Mouse (Mus musculus) embryonic facial prominence, embryonic 15.5 days (tissue): Measurements from ENCODE around the gene Map2k6. TPM values are rescaled to one million over a fixed set of nuclear protein-coding genes. Genes with fewer than 3 reads are reported as not detected.
"Not testable (repeated sequence)": the region's sequence is repeated elsewhere in the genome, so short reads cannot be mapped to it uniquely, and the experiment has no call there.

ENCODE experiments used
- ATAC-seq: fragments of 200-750 bp; cut with Nextera tagmentation; 2 replicates; pipeline ENCODE4 v1.8.0; 2017; ENCODE audit warnings: low read depth, moderate TSS enrichment; ENCODE audit not compliant: insufficient number of reproducible peaks, low FRiP score, low TSS enrichment
- H3K27ac ChIP-seq: fragments of 300-500 bp; sonication (generic); replicated peaks from 2 replicates; pipeline ENCODE4 v1.5.1; 2015; ENCODE audit warnings: mild to moderate bottlenecking, inconsistent platforms
- H3K27me3 ChIP-seq: fragments of 300-500 bp; sonication (generic); 2 replicates; pipeline ENCODE4 v1.6.1; 2015; ENCODE audit warnings: inconsistent platforms
- H3K36me3 ChIP-seq: fragments of 300-500 bp; sonication (generic); 2 replicates; pipeline ENCODE4 v1.6.1; 2015; ENCODE audit warnings: mild to moderate bottlenecking, inconsistent platforms
- H3K4me1 ChIP-seq: fragments of 300-500 bp; sonication (generic); 2 replicates; pipeline ENCODE4 v1.6.1; 2015; ENCODE audit warnings: inconsistent platforms
- H3K4me2 ChIP-seq: fragments of 300-500 bp; sonication (generic); replicated peaks from 2 replicates; pipeline ENCODE4 v1.6.1; 2015; ENCODE audit warnings: mild to moderate bottlenecking, inconsistent platforms
- H3K4me3 ChIP-seq: fragments of 300-500 bp; sonication (generic); replicated peaks from 2 replicates; pipeline ENCODE4 v1.5.1; 2015; ENCODE audit warnings: mild to moderate bottlenecking, inconsistent platforms
- H3K9ac ChIP-seq: fragments of 300-500 bp; sonication (generic); 2 replicates; pipeline ENCODE4 v1.6.1; 2015; ENCODE audit warnings: inconsistent platforms
- H3K9me3 ChIP-seq: fragments of 300-500 bp; sonication (generic); replicated peaks from 2 replicates; pipeline ENCODE4 v1.6.1; 2016; ENCODE audit warnings: inconsistent platforms
- WGBS: fragments of 180-500 bp; shearing (Covaris S2); methylation state at CpG from one replicate; pipeline ENCODE4 v1.1.7; 2015; 5-methylcytosine and 5-hydroxymethylcytosine counted together
- polyA plus RNA-seq: library from polyadenylated mRNA; unstranded; fragments of >200 nt; fragmentation: Nextera tagmentation; extraction: Ambion mirVana; gene quantifications from 2 replicates; pipeline ENCODE4 v1.2.1, GENCODE M21; 2015

The Map2k6 gene
- polyA plus RNA-seq: 18.0 and 19.4 TPM in 2 replicates

- 7% methylated on average over 20 of the region's 20 CpGs for WGBS
- Histone ChIP-seq H3K9me3 (no peaks in the 10 kb centered on the region), H3K27ac (peak within 1 kb of the TSS; percentile 55), H3K4me3 (peak within 1 kb of the TSS; percentile 59), H3K4me2 (peak within 1 kb of the TSS; percentile 58), H3K4me1 (peaks cover 28% of the 10 kb centered on the region), H3K9ac (peak within 1 kb of the TSS; percentile 37), H3K27me3 (no peaks in the 10 kb centered on the region), H3K36me3 (no peaks in the 10 kb centered on the region)
- ATAC-seq: peak; percentile 91
Measured at GRCm38 (mm10) chr11:110398553-110399239, at the start of gene Map2k6. Map2k6 (plus strand) TSS chr11:110399122.

DNA sequence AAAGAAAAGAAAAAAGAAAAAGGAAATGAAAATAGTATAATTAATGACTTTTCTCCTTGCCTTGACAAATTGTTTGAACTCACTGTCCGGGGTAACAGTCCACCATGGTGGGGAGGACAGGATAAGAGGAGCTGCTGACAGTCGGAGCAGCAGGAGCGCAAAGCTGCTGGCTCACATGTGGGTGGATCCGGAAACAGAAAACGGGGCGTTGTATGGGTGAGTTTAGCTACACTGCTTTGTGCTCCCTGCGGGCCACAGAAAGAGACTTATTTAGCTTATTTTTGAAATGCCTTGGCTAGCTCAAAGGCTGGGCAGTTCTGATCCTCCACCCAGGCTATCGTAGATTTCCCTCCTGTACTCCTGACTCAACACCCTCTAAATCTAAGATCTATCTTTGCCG, 44.7 kb upstream of the Map2k6 start:
- Histone ChIP-seq H3K9ac (no peak overlapping the region), H3K4me3 (no peak overlapping the region), H3K27me3 (no peaks in the 10 kb centered on the region), H3K27ac (no peak overlapping the region), H3K4me2 (no peak overlapping the region), H3K4me1 (no peaks in the 10 kb centered on the region), H3K9me3 (no peaks in the 10 kb centered on the region), H3K36me3 (no peaks in the 10 kb centered on the region)
- WGBS: 84% methylated on average over 9 of the region's 9 CpGs
- ATAC-seq: no peak

- H3K4me2 ChIP-seq, H3K9me3 ChIP-seq, H3K36me3 ChIP-seq, H3K4me1 ChIP-seq, ATAC-seq, H3K9ac ChIP-seq, H3K27ac ChIP-seq, H3K27me3 ChIP-seq, H3K4me3 ChIP-seq: not testable (repeated sequence)
- WGBS: 82% methylated on average over 9 of the region's 9 CpGs
Measured at GRCm38 (mm10) chr11:110355131-110355530, 43.8 kb upstream of the Map2k6 start.

DNA sequence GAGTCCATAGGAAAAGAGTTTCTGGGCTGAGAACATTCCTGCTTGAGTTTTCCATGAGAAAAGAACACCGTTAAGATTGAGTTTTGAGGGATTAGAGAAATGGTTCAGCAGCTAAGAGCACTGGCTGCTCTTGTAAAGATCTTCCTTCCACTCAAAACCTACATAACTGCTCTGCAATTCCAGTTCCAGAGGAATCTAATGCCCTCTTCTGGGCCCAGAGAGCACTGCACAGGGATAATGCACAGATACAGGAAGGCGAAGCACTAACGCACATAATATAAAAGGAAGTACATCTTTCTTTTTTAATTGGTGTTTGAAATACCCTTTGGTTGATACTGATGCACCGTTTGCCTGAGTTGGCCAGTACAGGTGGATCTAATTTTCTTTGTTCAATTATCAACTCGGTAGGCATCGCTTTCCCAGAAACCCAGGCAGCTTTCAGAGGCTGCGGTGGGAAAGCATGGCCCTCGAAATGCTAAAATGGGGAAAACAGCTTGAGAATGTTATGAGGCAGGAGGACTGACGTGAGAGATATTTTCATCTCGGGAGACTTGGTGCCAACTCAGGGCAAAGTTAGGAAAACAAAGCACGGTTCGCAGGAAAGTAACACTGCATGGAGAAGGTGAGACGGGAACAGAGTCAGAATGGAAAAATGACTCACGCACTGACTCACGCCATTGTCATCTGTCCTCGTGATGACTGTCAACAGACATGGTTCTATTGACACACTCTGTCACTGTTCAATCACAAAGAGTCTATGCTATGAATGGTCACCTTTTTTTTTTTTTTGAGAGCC, 41.0 kb upstream of the Map2k6 start:
- Histone ChIP-seq H3K36me3 (no peaks in the 10 kb centered on the region), H3K4me3 (no peak overlapping the region), H3K27ac (no peak overlapping the region), H3K4me2 (no peak overlapping the region), H3K27me3 (no peaks in the 10 kb centered on the region), H3K4me1 (no peaks in the 10 kb centered on the region), H3K9me3 (no peaks in the 10 kb centered on the region), H3K9ac (no peak overlapping the region)
- 61% methylated on average over 16 of the region's 16 CpGs for WGBS
- ATAC-seq: no peak

DNA sequence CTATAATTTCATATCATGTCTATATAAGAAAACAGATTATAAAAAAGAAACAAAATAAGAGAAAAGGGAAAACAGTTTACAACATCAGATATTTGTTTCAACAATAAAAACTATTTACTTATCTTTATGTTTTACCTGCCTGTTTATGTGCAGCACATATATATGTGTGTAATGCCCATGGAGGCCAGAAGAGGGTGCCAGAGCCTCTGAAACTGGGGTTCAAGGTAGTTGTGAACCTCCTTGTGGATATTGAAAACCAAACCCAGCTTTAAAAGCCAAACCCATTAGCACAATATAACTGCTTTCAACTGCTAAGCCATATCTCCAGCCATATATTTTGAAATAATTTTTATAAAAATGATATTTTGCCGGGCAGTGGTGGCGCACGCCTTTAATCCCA, 33.9 kb upstream of the Map2k6 start:
- ATAC-seq: no peak
- 77% methylated on average over 3 of the region's 3 CpGs for WGBS
- Histone ChIP-seq H3K27me3 (no peaks in the 10 kb centered on the region), H3K9me3 (no peaks in the 10 kb centered on the region), H3K4me2 (no peak overlapping the region), H3K4me3 (no peak overlapping the region), H3K27ac (no peak overlapping the region), H3K9ac (no peak overlapping the region), H3K36me3 (no peaks in the 10 kb centered on the region), H3K4me1 (no peaks in the 10 kb centered on the region)

DNA sequence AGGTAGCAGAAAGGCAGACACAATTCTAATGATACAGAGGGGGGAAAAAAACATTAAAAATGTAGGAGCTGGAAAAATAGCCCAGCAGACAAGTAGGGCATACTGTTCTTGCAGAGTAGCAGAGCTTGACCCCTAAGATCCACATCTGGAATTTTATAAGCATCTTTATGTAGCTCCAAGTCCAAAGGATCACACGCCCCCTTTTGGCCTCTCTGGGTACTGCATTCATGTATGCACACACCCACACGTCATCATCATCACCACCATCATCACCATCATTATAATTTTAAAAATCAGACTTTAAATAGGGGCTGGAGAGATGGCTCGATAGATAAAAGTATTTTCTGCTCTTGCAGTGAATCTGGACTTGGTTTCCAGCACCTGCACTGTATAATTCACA, 32.0 kb upstream of the Map2k6 start:
- Histone ChIP-seq H3K4me3 (no peak overlapping the region), H3K4me1 (no peaks in the 10 kb centered on the region), H3K9me3 (no peaks in the 10 kb centered on the region), H3K27me3 (no peaks in the 10 kb centered on the region), H3K4me2 (no peak overlapping the region), H3K27ac (no peak overlapping the region), H3K9ac (no peak overlapping the region), H3K36me3 (no peaks in the 10 kb centered on the region)
- no peak for ATAC-seq
- 76% methylated on average over 3 of the region's 3 CpGs for WGBS

DNA sequence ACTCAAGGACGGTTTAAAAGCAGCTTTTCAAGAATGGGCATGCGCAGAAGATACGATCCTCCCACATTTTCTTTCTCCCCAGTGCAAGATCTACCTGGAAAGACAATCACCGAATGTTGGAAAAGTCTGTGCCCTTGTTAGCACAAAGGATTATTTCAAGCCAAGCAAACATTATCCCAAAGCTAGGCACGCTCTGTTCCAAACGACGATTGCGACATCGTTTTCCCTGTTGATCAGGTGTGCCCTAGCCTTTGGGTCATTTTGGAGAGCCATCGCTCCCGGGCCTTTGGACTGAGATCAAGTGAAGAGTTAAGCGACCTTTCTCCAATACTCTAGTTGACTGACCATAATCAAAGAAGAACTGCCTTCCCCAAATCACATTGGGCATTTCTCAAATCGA, 31.3 kb upstream of the Map2k6 start:
- no peak overlapping the region for H3K27ac ChIP-seq
- no peak overlapping the region for H3K4me3 ChIP-seq
- H3K9ac ChIP-seq: no peak overlapping the region
- 82% methylated on average over 13 of the region's 13 CpGs for WGBS
- H3K27me3 ChIP-seq: no peaks in the 10 kb centered on the region
- no peaks in the 10 kb centered on the region for H3K9me3 ChIP-seq
- no peak for ATAC-seq
- H3K4me1 ChIP-seq: no peaks in the 10 kb centered on the region
- no peak overlapping the region for H3K4me2 ChIP-seq
- H3K36me3 ChIP-seq: no peaks in the 10 kb centered on the region

DNA sequence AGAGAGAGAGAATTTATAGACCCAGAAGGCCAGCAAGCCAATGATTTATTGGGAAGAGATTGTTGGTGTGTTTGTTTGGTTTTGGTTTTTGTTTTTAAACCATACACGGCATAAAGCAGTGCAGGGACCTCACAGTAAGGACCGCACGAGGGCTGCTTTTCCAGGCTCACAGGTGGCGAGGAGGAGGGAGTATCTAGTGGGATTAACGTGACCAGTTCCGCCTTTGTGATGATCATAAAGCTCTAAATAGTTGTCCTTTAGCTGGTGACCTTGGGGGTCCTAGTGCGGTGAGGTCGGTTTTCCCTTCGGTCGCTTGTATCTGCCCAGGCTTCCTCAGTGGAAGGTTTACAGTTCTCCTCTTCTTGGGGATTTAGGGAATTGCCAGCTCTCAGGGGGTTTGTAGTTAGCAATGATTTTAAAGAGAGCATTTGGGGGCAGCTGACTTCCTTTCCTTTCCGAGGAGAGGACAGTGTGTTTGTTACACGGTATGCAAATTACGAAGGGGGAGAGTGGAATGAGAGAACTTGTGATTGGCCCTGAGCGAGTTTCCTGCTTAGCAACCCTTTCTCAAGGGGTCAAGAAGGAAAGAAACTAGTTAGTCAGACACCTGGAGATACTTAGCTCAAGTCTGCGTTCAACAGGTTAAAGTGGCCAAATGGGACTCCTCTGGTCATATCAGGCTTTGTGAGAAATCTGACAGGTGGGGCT, 29.5 kb upstream of the Map2k6 start:
- 20% methylated on average over 15 of the region's 15 CpGs for WGBS
- Histone ChIP-seq H3K9ac (no peak overlapping the region), H3K27me3 (no peaks in the 10 kb centered on the region), H3K27ac (no peak overlapping the region), H3K9me3 (no peaks in the 10 kb centered on the region), H3K4me2 (peak overlapping the region; percentile 23), H3K4me1 (no peaks in the 10 kb centered on the region), H3K36me3 (no peaks in the 10 kb centered on the region), H3K4me3 (no peak overlapping the region)
- ATAC-seq: no peak

DNA sequence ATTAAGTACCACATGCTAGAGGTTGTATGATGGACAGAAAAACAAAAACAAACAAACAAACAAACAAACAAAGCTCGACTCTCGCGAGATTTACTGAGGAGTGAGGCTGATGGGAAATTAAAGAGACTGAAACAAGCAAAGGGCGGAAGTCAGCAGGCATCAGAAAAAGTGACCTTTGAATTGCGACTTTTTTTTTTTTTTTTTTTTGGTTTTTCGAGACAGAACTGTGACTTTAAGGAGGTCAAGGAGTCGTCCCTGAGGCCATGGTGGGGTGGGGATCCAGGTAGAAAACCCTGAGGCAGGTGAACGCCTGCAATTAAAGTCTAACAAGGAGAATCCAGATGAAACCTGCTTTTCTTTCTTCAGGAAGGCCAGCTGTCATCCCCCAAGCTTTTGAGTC, 27.1 kb upstream of the Map2k6 start:
- Histone ChIP-seq H3K9ac (no peak overlapping the region), H3K27ac (no peak overlapping the region), H3K9me3 (no peaks in the 10 kb centered on the region), H3K27me3 (no peaks in the 10 kb centered on the region), H3K4me1 (no peaks in the 10 kb centered on the region), H3K4me2 (no peak overlapping the region), H3K36me3 (no peaks in the 10 kb centered on the region), H3K4me3 (no peak overlapping the region)
- no peak for ATAC-seq
- 45% methylated on average over 8 of the region's 8 CpGs for WGBS

GRCm38 (mm10) chr11:110372266-110372954, 26.5 kb upstream of the Map2k6 start:
- no peak overlapping the region for H3K4me2 ChIP-seq
- H3K36me3 ChIP-seq: no peaks in the 10 kb centered on the region
- no peaks in the 10 kb centered on the region for H3K4me1 ChIP-seq
- 67% methylated on average over 15 of the region's 15 CpGs for WGBS
- H3K9ac ChIP-seq: no peak overlapping the region
- no peak for ATAC-seq
- H3K4me3 ChIP-seq: no peak overlapping the region
- no peaks in the 10 kb centered on the region for H3K9me3 ChIP-seq
- H3K27me3 ChIP-seq: no peaks in the 10 kb centered on the region
- H3K27ac ChIP-seq: no peak overlapping the region

- Histone ChIP-seq H3K9ac (no peak overlapping the region), H3K4me3 (no peak overlapping the region), H3K9me3 (no peaks in the 10 kb centered on the region), H3K27ac (no peak overlapping the region), H3K4me1 (no peaks in the 10 kb centered on the region), H3K4me2 (no peak overlapping the region), H3K27me3 (no peaks in the 10 kb centered on the region), H3K36me3 (no peaks in the 10 kb centered on the region)
- no peak for ATAC-seq
- 69% methylated on average over 9 of the region's 9 CpGs for WGBS
Measured at GRCm38 (mm10) chr11:110374036-110374435, 24.9 kb upstream of the Map2k6 start.
